Mouse (Mus musculus): ENCODE data around the gene Stam. TPM values are rescaled to one million over a fixed set of nuclear protein-coding genes. Genes with fewer than 3 reads are reported as not detected.
"Not testable (repeated sequence)": the region's sequence is repeated elsewhere in the genome, so short reads cannot be mapped to it uniquely, and the experiment has no call there.

The Stam gene
- total and polyA plus RNA-seq, 2 experiments from 2014 or later = 29.9 to 42.7 TPM

DNA sequence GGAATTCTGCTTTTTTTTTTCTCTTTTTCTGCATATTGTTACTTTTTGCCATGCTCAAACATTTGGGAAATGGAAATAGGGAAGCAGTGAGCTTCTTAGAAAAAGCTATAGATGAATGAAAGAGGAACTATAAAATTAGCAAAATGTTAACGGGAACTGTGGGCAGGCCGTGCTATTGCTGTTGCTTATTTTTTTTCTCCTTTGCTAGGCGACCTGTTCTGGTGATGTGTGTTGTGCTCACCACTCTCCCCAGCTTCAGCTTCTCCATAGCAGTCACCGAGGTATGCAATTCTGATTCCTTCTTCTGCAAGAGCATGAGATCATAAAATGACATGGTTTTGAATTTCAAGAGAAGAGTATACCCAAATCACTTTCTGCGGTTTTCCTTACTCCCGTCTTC lies 118.1 kb downstream of the Stam start:
- no peak for DNase-seq (ENCODE audit: low spot score)
- Histone ChIP-seq H3K27me3 (ENCODE audit: control insufficient read depth, insufficient read depth, low read length) (no peaks in the 10 kb centered on the region), H3K9me3 (replicated peaks; ENCODE audit: control insufficient read depth, low read length) (no peaks in the 10 kb centered on the region), H3K27ac (ENCODE audit: low read depth) (no peak overlapping the region), H3K4me1 (ENCODE audit: control insufficient read depth, insufficient read depth) (no peaks in the 10 kb centered on the region), H3K36me3 (replicated peaks; ENCODE audit: control insufficient read depth, insufficient read depth, low read length) (no peaks in the 10 kb centered on the region), H3K4me3 (ENCODE audit: low read depth, low read length) (no peak overlapping the region), H3K9ac (replicated peaks; ENCODE audit: low read depth, low read length) (no peak overlapping the region), H3K4me2 (ENCODE audit: low read depth, low read length) (no peak overlapping the region)
- 84% methylated on average over 6 of the region's 6 CpGs for WGBS
- TF ChIP-seq CTCF (IDR thresholded peaks at IDR 0.05; ENCODE audit: low read depth) (no peak), EP300 (IDR thresholded peaks at IDR 0.05; ENCODE audit: low read depth) (no peak)
- ATAC-seq (ENCODE audit: insufficient read depth, low read depth) = no peak

DNA sequence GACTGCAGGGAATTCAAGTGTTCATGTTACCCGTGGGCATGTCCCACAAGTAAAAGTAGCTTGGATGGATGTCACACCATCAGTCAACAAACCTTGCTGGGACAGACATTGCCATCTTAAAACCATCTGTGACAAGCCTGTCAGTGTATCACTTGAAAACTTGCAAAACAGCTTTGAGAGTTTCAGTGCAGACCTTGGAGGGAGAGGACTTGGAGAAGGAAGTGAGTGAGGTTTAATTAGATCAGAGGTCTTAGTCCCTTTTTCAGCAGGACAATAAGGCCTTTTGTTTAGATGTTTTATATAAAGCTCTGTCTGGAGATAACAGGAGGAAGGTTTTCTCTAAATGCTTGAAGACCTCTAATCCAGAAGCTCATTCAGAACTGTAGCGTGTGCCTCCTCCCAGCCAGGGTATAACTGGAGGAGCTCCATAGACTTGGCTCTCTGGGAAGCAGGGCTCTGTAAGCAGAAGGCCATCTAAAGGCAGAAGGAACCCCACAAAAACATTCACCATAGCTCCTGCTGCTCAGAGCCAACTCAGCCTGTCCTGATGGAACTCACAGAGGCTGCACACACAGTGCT lies 124.5 kb downstream of the Stam start:
- H3K36me3 ChIP-seq (replicated peaks; ENCODE audit: control insufficient read depth, insufficient read depth, low read length); H3K27ac ChIP-seq (ENCODE audit: low read depth); H3K9ac ChIP-seq (replicated peaks; ENCODE audit: low read depth, low read length); H3K9me3 ChIP-seq (replicated peaks; ENCODE audit: control insufficient read depth, low read length); ATAC-seq (ENCODE audit: insufficient read depth, low read depth); H3K4me3 ChIP-seq (ENCODE audit: low read depth, low read length); DNase-seq (ENCODE audit: low spot score); H3K4me1 ChIP-seq (ENCODE audit: control insufficient read depth, insufficient read depth); H3K4me2 ChIP-seq (ENCODE audit: low read depth, low read length); H3K27me3 ChIP-seq (ENCODE audit: control insufficient read depth, insufficient read depth, low read length): not testable (repeated sequence)
- WGBS = 80% methylated on average over 1 of the region's 2 CpGs

Other genes with a start within 250 kb of the Stam start
- gene Hacd1, start 18.0 kb upstream of the Stam start, total RNA-seq (2014; rRNA removed; ENCODE audit: low replicate concordance) = 324 and 440 TPM in 2 replicates
- gene Hacd1, start 18.0 kb upstream of the Stam start, polyA plus RNA-seq (2015; fragmentation: Nextera tagmentation; extraction: Ambion mirVana) = 430 and 451 TPM in 2 replicates
- gene Tmem236, start 100.4 kb downstream of the Stam start, total RNA-seq (2014; rRNA removed; ENCODE audit: low replicate concordance) = 1.2 TPM in 1 of 2 replicates, not detected in the other
- 0.04 and 0.07 TPM in 2 replicates for gene Tmem236, start 100.4 kb downstream of the Stam start, polyA plus RNA-seq (2015; fragmentation: Nextera tagmentation; extraction: Ambion mirVana)
- 9.9 and 10.7 TPM in 2 replicates for gene Mrc1, start 155.3 kb downstream of the Stam start, total RNA-seq (2014; rRNA removed; ENCODE audit: low replicate concordance)
- 2.6 and 3.2 TPM in 2 replicates for gene Mrc1, start 155.3 kb downstream of the Stam start, polyA plus RNA-seq (2015; fragmentation: Nextera tagmentation; extraction: Ambion mirVana)

All from heart, postnatal 0 days (tissue).